Mouse (Mus musculus): ENCODE data around the gene Ift81.

DNA sequence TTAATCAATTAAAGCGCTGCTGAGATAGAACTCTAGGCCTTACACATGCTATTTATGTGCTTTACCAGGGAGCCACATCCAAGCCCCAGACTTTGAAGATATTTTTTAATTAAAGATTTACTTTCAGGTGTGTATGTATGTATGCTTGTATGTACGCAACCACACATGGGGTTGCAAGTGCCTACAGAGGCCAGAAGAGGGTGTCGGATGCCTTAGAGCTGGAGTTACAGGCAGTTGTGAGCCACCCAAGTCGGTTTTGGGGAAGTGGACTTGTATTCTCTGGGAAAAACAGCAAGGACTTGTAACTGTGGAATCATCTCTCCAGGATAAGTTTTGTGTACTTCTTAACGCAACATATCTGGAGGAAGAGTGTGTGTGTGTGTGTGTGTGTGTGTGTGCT lies 25.7 kb upstream of the Ift81 start:
- TF ChIP-seq POLR2A (IDR thresholded peaks at IDR 0.05; ENCODE audit: low read depth, low read length) (no peak), CTCF (conservative IDR thresholded peaks at IDR 0.05; ENCODE audit: insufficient read depth, insufficient read length, low read depth, low read length) (peak; percentile 26; the same call in 1 of the 2 replicates)

Measured in kidney, adult 2 months (tissue).